Mouse (Mus musculus) bone marrow, adult 2 months (tissue): ENCODE measurements around the gene Lrfn1. TPM values are rescaled to one million over a fixed set of nuclear protein-coding genes. Genes with fewer than 3 reads are reported as not detected.

Source experiments
- H3K27ac ChIP-seq: fragments of 200-500 bp; 2 replicates; pipeline ENCODE4 v1.5.1; 2012; ENCODE audit warnings: low read depth, mild to moderate bottlenecking, control low read depth, inconsistent platforms, low read length; ENCODE audit not compliant: control insufficient read depth, poor library complexity, insufficient read depth
- H3K4me1 ChIP-seq: fragments of 200-500 bp; 2 replicates; pipeline ENCODE4 v1.6.1; 2011; ENCODE audit warnings: low read length; ENCODE audit not compliant: control insufficient read depth, insufficient read depth
- H3K4me3 ChIP-seq: fragments of 200-500 bp; replicated peaks from 2 replicates; pipeline ENCODE3; 2011; ENCODE audit warnings: mild to moderate bottlenecking, low read depth, low read length, control low read depth; ENCODE audit not compliant: control insufficient read depth
- CTCF ChIP-seq: fragments of 200-500 bp; IDR thresholded peaks from 2 replicates; pipeline ENCODE4 v1.5.1; 2011; ENCODE audit warnings: low read length, control low read depth; ENCODE audit not compliant: control insufficient read depth, insufficient read depth
- POLR2A ChIP-seq: fragments of 200-500 bp; IDR thresholded peaks from 2 replicates; pipeline ENCODE4 v1.6.1; 2011; ENCODE audit warnings: low read depth, mild to moderate bottlenecking, control low read depth, low read length, borderline replicate concordance; ENCODE audit not compliant: control insufficient read depth
- WGBS: fragments of 180-500 bp; shearing (Covaris S2); methylation state at CpG from one replicate; pipeline ENCODE4 v1.1.7; 2018; 5-methylcytosine and 5-hydroxymethylcytosine counted together
- polyA plus RNA-seq: library from polyadenylated mRNA; stranded (reverse); fragments of >200 nt; gene quantifications from 2 replicates; pipeline ENCODE4 v1.2.4, GENCODE M21; 2011; ENCODE audit warnings: low replicate concordance; ENCODE audit not compliant: missing spikeins, insufficient read depth, insufficient read length

Lrfn1 gene
- polyA plus RNA-seq, 1 experiment, result 2.6 TPM

- TF ChIP-seq CTCF (no peak), POLR2A (no peak)
- Histone ChIP-seq H3K27ac (no peak overlapping the region), H3K4me1 (peaks cover 5% of the 10 kb centered on the region; the same call in 1 of the 2 replicates), H3K4me3 (no peak overlapping the region)
- WGBS, result 16% methylated on average over 1 of the region's 1 CpGs
Measured at GRCm38 (mm10) chr7:28430512-28430911, 21.3 kb upstream of the Lrfn1 start.

DNA sequence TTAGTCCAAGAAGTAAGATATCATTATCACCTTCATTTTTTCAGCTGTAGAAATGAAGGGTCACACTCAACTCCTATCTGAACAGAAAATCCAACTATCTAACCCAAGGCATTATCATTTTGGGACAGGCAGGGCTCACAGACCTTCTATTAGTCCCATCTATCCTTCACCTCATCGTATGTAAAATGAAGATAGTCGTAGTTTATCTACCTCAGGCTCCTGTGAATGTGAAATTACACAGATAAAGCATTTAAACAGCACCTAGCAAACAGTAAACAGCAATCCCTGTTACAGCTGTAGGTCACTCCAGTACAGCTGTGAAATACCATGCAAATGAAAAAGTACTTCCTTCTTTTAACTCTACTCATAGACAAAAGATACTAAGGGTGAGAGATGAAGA, 19.5 kb upstream of the Lrfn1 start:
- WGBS, result 79% methylated on average over 2 of the region's 2 CpGs
- H3K4me1 ChIP-seq, result peaks cover 5% of the 10 kb centered on the region; the same call in 1 of the 2 replicates
- TF ChIP-seq POLR2A (no peak), CTCF (no peak)
- H3K27ac ChIP-seq, result no peak overlapping the region
- H3K4me3 ChIP-seq, result no peak overlapping the region

GRCm38 (mm10) chr7:28435660-28436259, 16.0 kb upstream of the Lrfn1 start:
- TF ChIP-seq CTCF, result no peak
- TF ChIP-seq POLR2A, result no peak
- peaks cover 3% of the 10 kb centered on the region; the same call in 1 of the 2 replicates for H3K4me1 ChIP-seq
- H3K4me3 ChIP-seq, result peak overlapping the region; percentile 58
- H3K27ac ChIP-seq, result peak overlapping the region; percentile 37; the same call in 1 of the 2 replicates
- WGBS, result 13% methylated on average over 68 of the region's 70 CpGs

- Histone ChIP-seq H3K4me1 (peaks cover 3% of the 10 kb centered on the region; the same call in 1 of the 2 replicates), H3K27ac (peak overlapping the region; percentile 76), H3K4me3 (peak overlapping the region; percentile 78)
- WGBS, result under 1% methylated on average over 62 of the region's 64 CpGs
- TF ChIP-seq POLR2A, result peak; percentile 71; the same call in 1 of the 2 replicates
- peak; percentile 75 for TF ChIP-seq CTCF
Measured at GRCm38 (mm10) chr7:28436271-28436904, 15.4 kb upstream of the Lrfn1 start.

DNA sequence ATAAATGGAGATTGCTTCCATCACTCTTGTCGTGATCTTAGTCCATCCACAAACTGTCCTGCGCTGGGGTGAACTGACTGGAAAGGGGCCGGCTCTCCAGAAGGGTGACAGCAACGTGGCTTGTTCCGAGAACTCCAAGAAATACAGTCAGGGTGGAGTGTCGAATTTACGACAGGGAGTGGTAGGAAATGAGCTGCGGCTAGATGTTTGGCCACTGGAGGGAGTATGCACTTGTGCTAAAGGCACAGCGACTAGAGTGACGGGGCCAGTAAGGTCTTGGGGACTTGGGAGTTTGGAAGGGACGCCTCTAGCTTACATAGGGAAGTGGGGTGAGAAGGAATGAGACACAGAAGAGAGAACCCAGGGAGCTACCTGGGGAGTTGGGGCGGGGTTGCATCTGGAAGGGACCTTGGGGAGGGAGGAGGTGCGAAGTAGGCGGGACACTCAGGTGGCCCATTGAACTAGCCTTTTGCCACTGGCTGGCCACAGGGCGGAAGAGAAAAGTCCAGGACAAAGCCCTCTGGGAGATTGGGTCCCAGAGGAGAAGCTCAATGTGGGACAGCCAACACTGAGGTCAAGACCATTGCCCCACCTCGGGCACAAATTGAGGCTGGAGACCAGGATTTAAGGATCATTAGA, 14.7 kb upstream of the Lrfn1 start, which contains the start of gene Gmfg:
Gene Gmfg (plus strand): TSS at position 516 of the 639 bp plus-strand sequence.
- WGBS, result 8% methylated on average over 16 of the region's 16 CpGs
- TF ChIP-seq CTCF (peak; percentile 91), POLR2A (no peak)
- peaks cover 3% of the 10 kb centered on the region; the same call in 1 of the 2 replicates for H3K4me1 ChIP-seq
- peak within 1 kb of the TSS; percentile 78 for H3K4me3 ChIP-seq
- H3K27ac ChIP-seq, result peak within 1 kb of the TSS; percentile 76

- Histone ChIP-seq H3K4me3 (no peak overlapping the region), H3K27ac (no peak overlapping the region), H3K4me1 (peaks cover 2% of the 10 kb centered on the region; the same call in 1 of the 2 replicates)
- TF ChIP-seq POLR2A (no peak), CTCF (no peak)
Measured at GRCm38 (mm10) chr7:28437964-28438363, 13.8 kb upstream of the Lrfn1 start.

GRCm38 (mm10) chr7:28438771-28439170, 13.0 kb upstream of the Lrfn1 start:
- 68% methylated on average over 2 of the region's 2 CpGs for WGBS
- TF ChIP-seq POLR2A (no peak), CTCF (no peak)
- Histone ChIP-seq H3K4me3 (no peak overlapping the region), H3K27ac (no peak overlapping the region), H3K4me1 (peaks cover 2% of the 10 kb centered on the region; the same call in 1 of the 2 replicates)

DNA sequence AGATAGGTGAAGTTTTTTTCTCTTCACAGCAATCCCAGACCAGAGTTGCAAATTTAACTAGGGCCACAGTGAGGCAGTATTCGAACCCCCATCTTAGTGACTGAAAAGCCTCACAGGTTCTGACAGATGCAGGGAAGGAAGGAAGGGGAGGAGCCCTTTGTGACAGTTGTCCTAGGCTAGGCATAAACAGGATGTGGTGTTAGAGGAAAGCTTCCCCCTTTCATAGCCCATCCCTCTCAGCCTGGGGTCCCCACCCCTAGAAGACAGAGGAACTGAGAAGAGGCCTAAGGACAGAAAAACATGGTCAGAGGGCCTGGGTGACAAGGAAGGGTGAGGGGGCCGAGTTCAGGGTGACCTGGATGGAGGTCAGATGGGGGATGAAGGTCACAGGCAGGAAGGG, 11.0 kb upstream of the Lrfn1 start:
- WGBS, result 4% methylated on average over 2 of the region's 2 CpGs
- Histone ChIP-seq H3K4me3 (peak overlapping the region; percentile 79), H3K27ac (peak overlapping the region; percentile 98), H3K4me1 (peaks cover 6% of the 10 kb centered on the region; the same call in 1 of the 2 replicates)
- no peak for TF ChIP-seq CTCF
- TF ChIP-seq POLR2A, result peak; percentile 58; the same call in 1 of the 2 replicates
